Mouse (Mus musculus): ENCODE results near the gene Six4.
"Not testable (repeated sequence)": the region's sequence is repeated elsewhere in the genome, so short reads cannot be mapped to it uniquely, and the experiment has no call there.

Six4 gene

DNA sequence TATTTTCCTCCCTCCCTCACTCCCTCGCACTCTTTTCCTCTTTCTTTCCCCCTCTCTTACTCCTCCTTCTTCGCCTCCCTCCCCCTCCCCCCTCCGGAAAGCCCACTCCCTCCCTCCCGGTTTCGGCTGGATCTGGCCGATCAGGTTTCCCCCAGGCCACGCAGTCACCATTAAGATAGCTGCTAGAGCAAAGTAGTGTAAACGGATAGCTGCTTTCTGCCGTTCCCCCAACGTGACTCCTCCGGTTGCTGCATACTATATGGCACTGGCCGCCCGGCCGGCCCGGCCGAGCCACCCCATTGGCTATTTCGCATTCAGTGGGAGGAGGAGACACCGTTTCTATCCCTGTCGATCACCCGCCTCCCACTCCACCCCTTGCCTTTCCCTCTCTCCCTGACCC is at the start of gene Six4:
TSS of gene Six4 (minus strand) at position 261 of the 400 bp plus-strand sequence.
- no peak for DNase-seq (ENCODE audit: low read depth, low spot score)

- no peak for DNase-seq (ENCODE audit: low read depth, low spot score)
These were observed 49.3 kb upstream of the Six4 start for GRCm38 (mm10) chr12:73162408-73163181.

DNA sequence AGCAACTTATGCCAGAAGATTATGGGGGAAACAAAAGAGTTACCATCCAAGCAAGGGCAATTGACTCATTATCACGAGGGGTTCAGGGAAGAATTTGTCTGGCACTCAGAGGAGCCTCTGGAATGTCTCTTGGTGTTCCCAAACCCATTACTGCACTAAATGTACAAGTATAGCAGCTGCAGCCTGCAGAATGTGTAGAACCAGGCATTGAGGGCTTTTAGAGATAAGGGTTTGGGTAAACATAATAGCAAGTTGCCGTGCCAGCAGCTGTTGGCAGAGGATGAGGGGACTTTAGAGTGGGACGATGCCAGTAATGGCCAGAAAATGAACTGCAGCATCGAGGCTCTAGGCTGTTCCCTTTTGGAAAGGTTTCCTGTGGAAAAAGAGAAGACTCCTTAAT is 47.1 kb upstream of the Six4 start:
- DNase-seq (ENCODE audit: low read depth, low spot score), result no peak

GRCm38 (mm10) chr12:73154150-73154549 is 40.9 kb upstream of the Six4 start:
- no peak for DNase-seq (ENCODE audit: low read depth, low spot score)

DNA sequence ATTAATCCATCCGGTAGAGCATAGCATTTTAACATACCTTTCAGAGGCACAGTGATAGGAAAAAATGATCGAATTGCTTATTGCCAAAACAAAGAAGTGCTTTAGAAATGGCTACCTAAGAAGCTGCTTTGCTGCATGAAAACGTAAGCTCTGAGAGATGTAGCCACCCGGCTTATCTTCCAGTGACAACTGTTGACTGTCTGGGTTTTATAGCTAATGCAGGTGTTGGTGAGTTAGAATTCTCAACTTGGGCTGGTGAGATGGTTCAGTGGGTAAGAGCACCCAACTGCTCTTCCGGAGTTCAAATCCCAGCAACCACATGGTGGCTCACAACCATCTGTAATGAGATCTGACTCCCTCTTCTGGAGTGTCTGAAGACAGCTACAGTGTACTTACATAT is 37.8 kb upstream of the Six4 start:
- DNase-seq (ENCODE audit: low read depth, low spot score), result not testable (repeated sequence)

DNA sequence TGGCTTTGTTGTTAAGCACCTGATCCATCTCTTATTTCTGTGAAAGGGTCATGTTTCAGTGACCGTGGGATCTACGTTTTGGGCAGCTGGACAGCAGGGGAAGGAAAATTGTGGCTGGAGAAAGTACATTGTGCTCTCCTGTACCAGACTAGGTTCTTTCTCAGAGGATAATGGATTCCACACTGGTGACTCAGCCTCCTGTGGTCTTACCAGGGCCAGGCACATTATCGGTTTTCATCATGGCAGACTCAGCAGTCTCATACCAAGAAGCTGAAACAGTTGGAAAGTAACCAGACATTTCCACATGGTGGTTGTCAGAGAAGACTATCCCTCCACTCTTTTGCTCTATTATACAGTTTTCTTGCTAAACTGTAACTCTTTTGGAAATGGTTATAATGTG is 34.0 kb upstream of the Six4 start:
- no peak for DNase-seq (ENCODE audit: low read depth, low spot score)

DNA sequence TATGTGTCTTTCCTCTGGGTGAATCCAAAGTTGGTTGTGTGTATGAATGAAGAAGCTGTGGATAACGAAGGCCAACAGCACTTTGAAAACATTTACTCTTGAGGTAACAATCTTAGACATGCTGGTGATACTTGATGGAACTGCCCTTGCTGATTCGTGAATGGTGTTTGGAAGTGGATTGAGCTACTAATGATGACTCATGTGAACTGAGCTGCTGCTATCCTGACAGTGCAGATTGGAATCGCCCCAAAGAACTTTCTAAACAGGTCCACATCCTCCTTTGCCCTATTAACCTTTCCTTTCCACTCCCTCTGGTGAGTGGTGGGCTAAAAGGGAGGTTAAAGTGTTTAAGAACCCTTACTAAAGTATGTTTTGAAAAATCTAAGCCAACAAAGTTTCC is 27.5 kb upstream of the Six4 start:
- no peak for DNase-seq (ENCODE audit: low read depth, low spot score)

DNA sequence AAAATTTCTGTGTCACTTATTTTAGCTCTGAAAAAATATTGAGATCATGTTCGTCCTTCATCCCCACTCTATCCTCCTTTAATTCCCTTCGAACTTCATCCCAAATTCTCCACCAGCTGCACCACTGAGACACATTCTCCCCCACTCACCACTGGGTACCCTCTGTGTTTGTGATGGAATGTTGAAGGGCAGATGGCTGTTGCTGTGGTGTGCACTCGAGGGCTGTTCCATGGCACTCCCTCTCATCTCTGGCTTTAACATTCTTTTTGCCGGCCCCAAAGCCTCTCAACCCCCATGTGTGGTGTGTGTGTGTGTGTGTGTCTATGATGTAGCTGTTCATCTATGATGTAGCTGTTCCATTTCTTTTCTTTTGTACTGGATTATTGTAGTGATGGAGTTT is 12.0 kb upstream of the Six4 start:
- DNase-seq (ENCODE audit: low read depth, low spot score), result no peak

DNA sequence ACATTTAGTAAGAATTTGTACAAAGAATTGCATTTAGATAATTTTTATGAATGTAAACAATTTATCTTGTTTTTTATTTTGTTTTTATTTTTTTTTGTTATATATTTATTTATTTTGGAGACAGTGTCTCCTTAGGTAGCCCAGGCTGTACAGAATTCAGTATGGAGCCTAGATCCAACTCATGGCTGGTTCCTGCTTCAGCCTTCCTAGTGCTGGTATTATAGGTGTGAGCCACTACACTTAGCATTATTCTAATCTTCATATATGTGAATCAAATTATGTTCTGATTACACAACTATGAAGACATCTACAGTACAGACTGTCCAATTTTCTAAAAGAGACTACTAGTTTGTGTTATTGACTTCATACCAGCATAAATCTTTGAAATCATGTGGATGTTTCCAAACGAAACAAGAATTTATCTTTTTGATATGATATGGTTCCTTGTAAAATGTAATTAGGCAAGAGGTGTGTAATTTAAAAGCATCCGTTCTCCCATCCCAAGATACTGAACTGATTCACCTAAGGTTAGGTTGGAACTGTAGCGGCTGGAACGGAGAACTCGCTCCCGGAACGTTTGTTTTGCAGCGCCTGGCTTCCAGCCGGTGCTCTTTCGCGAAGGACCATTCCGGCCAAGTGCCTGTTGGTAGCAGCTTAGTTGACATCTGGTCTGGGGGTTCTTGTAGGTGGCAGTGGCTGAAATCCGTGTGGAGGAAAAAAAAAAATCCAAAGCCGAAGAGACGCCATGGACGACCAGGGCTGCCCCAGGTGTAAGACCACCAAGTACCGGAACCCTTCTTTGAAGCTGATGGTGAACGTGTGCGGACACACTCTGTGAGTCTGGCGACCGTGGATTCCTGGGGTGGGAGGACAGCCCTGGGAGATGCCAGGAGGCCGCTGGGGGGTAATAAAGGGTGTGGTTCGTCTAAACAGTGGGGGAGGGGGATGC is 10.1 kb upstream of the Six4 start, which contains the start of gene Mnat1:
TSS of gene Mnat1 (plus strand) at position 625 of the 949 bp plus-strand sequence.
- peak; percentile 64 for DNase-seq (ENCODE audit: low read depth, low spot score)

DNA sequence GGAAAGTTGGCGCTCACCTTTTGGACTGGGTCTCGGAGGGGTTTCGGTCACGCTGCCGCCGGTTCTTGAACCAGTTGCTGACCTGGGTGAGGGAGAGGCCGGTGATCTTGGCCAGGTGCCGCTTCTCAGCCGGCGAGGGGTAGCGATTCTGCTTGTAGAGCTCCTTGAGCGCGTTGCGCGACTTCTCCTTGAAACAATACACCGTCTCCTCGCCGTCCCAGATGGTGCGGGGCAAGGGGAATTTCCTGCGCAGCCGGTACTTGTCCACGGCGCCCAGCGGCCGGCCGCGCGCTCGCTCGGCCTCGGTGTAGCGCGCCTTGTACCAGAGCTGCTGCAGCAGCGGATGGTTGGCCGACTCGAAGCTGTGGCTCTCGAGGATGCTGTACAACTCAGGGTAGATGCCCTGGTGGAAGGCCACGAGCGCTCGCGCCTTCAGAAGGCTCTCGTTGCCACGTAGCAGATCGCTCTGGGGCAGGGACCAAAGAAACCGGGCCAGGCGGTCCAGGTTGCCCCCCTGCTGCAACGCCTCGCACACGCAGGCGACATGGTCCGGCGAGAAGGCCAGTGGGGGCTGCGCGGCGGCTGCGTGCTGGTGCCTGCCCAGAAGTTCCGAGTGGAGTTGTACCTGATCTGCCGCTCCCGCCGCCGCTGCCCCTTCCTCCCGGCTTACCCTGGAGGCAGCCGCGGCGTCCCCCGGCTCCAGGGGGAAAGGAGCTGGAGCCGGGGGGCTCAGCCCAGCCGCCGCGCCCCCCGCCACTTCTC is 749 bp downstream of the Six4 start:
- DNase-seq (ENCODE audit: low read depth, low spot score), result no peak

- no peak for DNase-seq (ENCODE audit: low read depth, low spot score)
These were observed 1.5 kb downstream of the Six4 start for GRCm38 (mm10) chr12:73111561-73112325.

- no peak for DNase-seq (ENCODE audit: low read depth, low spot score)
These were observed 2.7 kb downstream of the Six4 start for GRCm38 (mm10) chr12:73110431-73111111.

DNA sequence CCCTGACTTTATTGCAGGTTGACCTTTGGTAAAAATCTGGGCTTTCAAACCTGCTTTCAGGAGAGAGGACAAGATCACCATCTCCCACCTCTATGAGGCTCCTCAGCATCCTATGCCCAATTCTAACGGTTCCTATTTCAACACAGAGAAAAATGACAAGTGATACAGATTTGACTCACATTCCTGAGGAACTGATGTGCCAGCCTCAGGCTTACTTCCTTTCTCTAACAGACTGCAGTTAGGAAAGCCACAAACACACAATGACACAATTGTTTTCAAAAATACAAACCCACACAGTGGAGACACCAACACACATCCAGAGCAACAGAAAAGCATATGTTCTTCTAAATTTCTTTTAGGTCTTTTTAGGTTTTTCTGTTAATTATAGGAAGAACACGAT is 5.4 kb downstream of the Six4 start:
- no peak for DNase-seq (ENCODE audit: low read depth, low spot score)

DNA sequence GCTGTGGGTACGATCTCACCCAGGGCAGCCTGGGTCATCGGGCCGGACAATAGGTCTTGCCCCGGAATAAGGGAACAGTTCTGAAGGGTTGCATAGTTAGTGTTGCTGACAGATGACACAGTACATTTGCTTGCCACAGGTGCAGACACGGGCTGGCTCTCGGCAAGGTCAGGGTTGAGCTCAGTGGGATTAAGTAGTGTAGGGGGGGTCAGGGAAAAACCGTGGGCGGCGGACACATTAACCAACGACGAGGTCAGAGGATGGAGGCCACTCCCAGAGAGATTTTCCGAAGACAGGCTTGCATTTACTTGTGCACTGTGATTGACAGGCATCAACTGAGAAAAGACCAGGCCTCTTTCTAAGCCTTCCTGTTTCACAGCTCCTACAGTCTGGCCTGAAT is 9.5 kb downstream of the Six4 start:
- DNase-seq (ENCODE audit: low read depth, low spot score), result no peak

GRCm38 (mm10) chr12:73098593-73098992 is 14.7 kb downstream of the Six4 start:
- DNase-seq (ENCODE audit: low read depth, low spot score), result no peak

DNA sequence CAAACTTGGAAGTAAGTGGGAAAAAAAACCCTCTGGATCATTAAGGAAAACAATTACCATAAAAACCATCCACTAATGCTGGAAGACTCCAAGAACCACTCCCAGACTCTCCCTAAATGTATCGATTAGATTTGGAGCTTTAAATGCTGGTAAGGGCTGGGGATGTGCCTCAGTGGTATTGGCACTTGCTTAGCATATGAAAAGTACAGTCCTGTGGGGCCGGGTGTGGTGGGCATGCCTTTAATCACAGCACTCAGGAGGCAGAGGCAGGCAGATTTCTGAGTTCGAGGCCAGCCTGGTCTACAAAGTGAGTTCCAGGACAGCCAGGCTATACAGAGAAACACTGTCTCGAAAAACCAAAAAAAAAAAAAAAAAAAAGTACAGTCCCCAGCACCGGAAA is 17.1 kb downstream of the Six4 start:
- DNase-seq (ENCODE audit: low read depth, low spot score), result not testable (repeated sequence)

- no peak for DNase-seq (ENCODE audit: low read depth, low spot score)
These were observed 18.7 kb downstream of the Six4 start for GRCm38 (mm10) chr12:73094605-73095004.

GRCm38 (mm10) chr12:73094189-73094588 is 19.1 kb downstream of the Six4 start:
- no peak for DNase-seq (ENCODE audit: low read depth, low spot score)

DNA sequence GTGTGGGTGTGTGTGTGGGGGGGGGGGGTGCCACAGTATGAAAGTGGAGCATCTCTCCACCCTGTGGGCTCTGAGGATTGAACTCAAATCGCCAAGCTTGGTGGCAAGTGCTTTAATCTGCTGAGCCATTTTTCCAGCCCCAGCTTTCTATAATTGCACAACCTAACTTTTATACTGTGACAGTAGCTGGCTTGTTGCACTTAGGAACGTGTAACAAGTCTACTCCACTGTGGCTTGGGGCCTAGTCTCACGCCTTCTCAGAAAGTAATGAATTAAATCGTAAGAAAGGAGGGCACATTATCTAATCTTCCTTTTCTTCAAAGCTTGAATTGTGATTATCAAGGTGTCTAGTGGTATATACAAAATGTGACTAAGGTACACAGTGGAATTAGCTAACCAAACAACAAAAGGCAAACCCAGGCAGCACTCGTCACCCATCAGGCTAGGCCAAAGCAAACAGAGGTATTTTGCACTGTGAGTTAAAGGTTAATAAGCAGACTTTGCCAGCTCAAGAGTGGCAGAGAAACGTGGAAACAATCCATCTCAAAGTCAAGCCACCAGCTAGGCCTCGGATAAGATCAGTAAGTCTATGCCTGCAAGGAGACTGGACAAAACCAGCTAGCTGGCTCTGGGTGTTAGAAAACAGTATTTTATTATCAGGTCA is 22.5 kb downstream of the Six4 start:
- no peak for DNase-seq (ENCODE audit: low read depth, low spot score)

DNA sequence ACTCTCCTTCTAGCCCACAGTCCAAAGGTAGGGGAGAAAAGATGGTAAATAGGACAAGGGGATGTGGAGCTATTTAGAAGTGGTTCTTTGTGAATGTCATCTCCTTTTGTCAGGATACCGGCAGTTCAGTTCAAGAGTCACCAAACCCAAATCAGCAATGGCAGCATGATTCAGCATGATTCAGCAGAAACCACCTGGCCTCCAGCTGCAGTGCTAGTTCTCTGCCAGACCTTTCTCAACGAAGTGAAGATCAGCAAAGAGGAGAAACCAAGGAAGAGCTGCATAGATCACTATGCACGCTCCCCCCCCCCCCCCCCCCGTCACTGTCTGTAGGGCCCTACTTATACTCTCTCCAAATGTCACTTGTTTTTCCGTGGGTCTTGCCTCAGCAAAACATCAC is 24.3 kb downstream of the Six4 start:
- DNase-seq (ENCODE audit: low read depth, low spot score), result no peak

Data from brain, embryonic 18.5 days (tissue).